Mouse (Mus musculus) testis, postnatal 14 days (tissue): Measurements from ENCODE around the gene Mcub.

Experiments used
- DNase-seq: peaks from one replicate; pipeline ENCODE4 v3.0.0; 2021; ENCODE audit warnings: low spot score

The Mcub gene

GRCm38 (mm10) chr3:129949158-129949773, 20.7 kb downstream of the Mcub start:
- no peak for DNase-seq

- DNase-seq = no peak
Observed at GRCm38 (mm10) chr3:129948359-129948758, 21.6 kb downstream of the Mcub start.

GRCm38 (mm10) chr3:129946217-129946914, 23.6 kb downstream of the Mcub start:
- no peak for DNase-seq

GRCm38 (mm10) chr3:129943813-129944212, 26.2 kb downstream of the Mcub start:
- no peak for DNase-seq

- DNase-seq = no peak
Observed at GRCm38 (mm10) chr3:129941291-129941690, 28.7 kb downstream of the Mcub start.

- no peak for DNase-seq
Observed at GRCm38 (mm10) chr3:129940780-129941179, 29.2 kb downstream of the Mcub start.

GRCm38 (mm10) chr3:129939058-129939457, 30.9 kb downstream of the Mcub start:
- DNase-seq = no peak

- DNase-seq = no peak
Observed at GRCm38 (mm10) chr3:129937848-129938247, 32.2 kb downstream of the Mcub start.

GRCm38 (mm10) chr3:129936561-129936960, 33.4 kb downstream of the Mcub start:
- DNase-seq = no peak

GRCm38 (mm10) chr3:129932443-129932842, 37.6 kb downstream of the Mcub start:
- no peak for DNase-seq

GRCm38 (mm10) chr3:129930213-129930778, 39.7 kb downstream of the Mcub start:
- no peak for DNase-seq

GRCm38 (mm10) chr3:129925861-129926260, 44.1 kb downstream of the Mcub start:
- no peak for DNase-seq

GRCm38 (mm10) chr3:129923581-129923980, 46.4 kb downstream of the Mcub start:
- no peak for DNase-seq

GRCm38 (mm10) chr3:129918434-129918833, 51.6 kb downstream of the Mcub start:
- no peak for DNase-seq

- DNase-seq = no peak
Observed at GRCm38 (mm10) chr3:129917424-129917823, 52.6 kb downstream of the Mcub start.

- DNase-seq = no peak
Observed at GRCm38 (mm10) chr3:129913241-129913640, 56.8 kb downstream of the Mcub start.

- DNase-seq = no peak
Observed at GRCm38 (mm10) chr3:129912025-129912424, 58.0 kb downstream of the Mcub start.

- DNase-seq = no peak
Observed at GRCm38 (mm10) chr3:129904381-129905132, 65.4 kb downstream of the Mcub start.

GRCm38 (mm10) chr3:129903866-129904265, 66.1 kb downstream of the Mcub start:
- no peak for DNase-seq

GRCm38 (mm10) chr3:129903369-129903768, 66.6 kb downstream of the Mcub start:
- DNase-seq = no peak

GRCm38 (mm10) chr3:129901271-129901809, 68.7 kb downstream of the Mcub start, which contains the start of gene Casp6:
TSS of gene Casp6 (plus strand) at chr3:129901425.
- DNase-seq = peak; percentile 74

- DNase-seq = no peak
Observed at GRCm38 (mm10) chr3:129898886-129899285, 71.1 kb downstream of the Mcub start.
